Mouse (Mus musculus) liver, embryonic 13.5 days (tissue): Measurements from ENCODE around the gene Ksr1. TPM values are rescaled to one million over a fixed set of nuclear protein-coding genes. Genes with fewer than 3 reads are reported as not detected.

Experiments
- ATAC-seq: fragments of 200-750 bp; cut with Nextera tagmentation; 2 replicates; pipeline ENCODE4 v1.8.0; 2017; ENCODE audit warnings: low read depth, mild to moderate bottlenecking, moderate number of reproducible peaks, moderate library complexity
- DNase-seq: peaks from one replicate; pipeline ENCODE4 v3.0.0; 2022
- H3K27ac ChIP-seq: fragments of 300-500 bp; sonication (generic); 2 replicates; pipeline ENCODE4 v1.5.1; 2015; ENCODE audit warnings: moderate library complexity, mild to moderate bottlenecking, inconsistent platforms
- H3K27me3 ChIP-seq: fragments of 300-500 bp; sonication (generic); 2 replicates; pipeline ENCODE4 v1.6.1; 2015; ENCODE audit warnings: mild to moderate bottlenecking, inconsistent platforms
- H3K36me3 ChIP-seq: fragments of 300-500 bp; sonication (generic); 2 replicates; pipeline ENCODE4 v1.6.1; 2015; ENCODE audit warnings: mild to moderate bottlenecking, inconsistent platforms
- H3K4me1 ChIP-seq: fragments of 300-500 bp; sonication (generic); replicated peaks from 2 replicates; pipeline ENCODE4 v1.6.1; 2015; ENCODE audit warnings: inconsistent platforms
- H3K4me2 ChIP-seq: fragments of 300-500 bp; sonication (generic); 2 replicates; pipeline ENCODE4 v1.6.1; 2015; ENCODE audit warnings: inconsistent platforms, mild to moderate bottlenecking, moderate library complexity
- H3K4me3 ChIP-seq: fragments of 300-500 bp; sonication (generic); replicated peaks from 2 replicates; pipeline ENCODE4 v1.5.1; 2015; ENCODE audit warnings: mild to moderate bottlenecking, inconsistent platforms
- H3K9ac ChIP-seq: fragments of 300-500 bp; sonication (generic); 2 replicates; pipeline ENCODE4 v1.6.1; 2015; ENCODE audit warnings: mild to moderate bottlenecking, inconsistent platforms
- H3K9me3 ChIP-seq: fragments of 300-500 bp; sonication (generic); replicated peaks from 2 replicates; pipeline ENCODE4 v1.6.1; 2016; ENCODE audit warnings: inconsistent platforms
- WGBS: fragments of 180-500 bp; shearing (Covaris S2); methylation state at CpG from one replicate; pipeline ENCODE4 v1.1.7; 2015; ENCODE audit not compliant: insufficient replicate concordance; 5-methylcytosine and 5-hydroxymethylcytosine counted together
- polyA plus RNA-seq: library from polyadenylated mRNA; unstranded; fragments of >200 nt; fragmentation: Nextera tagmentation; extraction: Ambion mirVana; gene quantifications from 2 replicates; pipeline ENCODE4 v1.2.1, GENCODE M21; 2015

The Ksr1 gene
- polyA plus RNA-seq, 1 experiment from 2014 or later = 1.8 TPM

DNA sequence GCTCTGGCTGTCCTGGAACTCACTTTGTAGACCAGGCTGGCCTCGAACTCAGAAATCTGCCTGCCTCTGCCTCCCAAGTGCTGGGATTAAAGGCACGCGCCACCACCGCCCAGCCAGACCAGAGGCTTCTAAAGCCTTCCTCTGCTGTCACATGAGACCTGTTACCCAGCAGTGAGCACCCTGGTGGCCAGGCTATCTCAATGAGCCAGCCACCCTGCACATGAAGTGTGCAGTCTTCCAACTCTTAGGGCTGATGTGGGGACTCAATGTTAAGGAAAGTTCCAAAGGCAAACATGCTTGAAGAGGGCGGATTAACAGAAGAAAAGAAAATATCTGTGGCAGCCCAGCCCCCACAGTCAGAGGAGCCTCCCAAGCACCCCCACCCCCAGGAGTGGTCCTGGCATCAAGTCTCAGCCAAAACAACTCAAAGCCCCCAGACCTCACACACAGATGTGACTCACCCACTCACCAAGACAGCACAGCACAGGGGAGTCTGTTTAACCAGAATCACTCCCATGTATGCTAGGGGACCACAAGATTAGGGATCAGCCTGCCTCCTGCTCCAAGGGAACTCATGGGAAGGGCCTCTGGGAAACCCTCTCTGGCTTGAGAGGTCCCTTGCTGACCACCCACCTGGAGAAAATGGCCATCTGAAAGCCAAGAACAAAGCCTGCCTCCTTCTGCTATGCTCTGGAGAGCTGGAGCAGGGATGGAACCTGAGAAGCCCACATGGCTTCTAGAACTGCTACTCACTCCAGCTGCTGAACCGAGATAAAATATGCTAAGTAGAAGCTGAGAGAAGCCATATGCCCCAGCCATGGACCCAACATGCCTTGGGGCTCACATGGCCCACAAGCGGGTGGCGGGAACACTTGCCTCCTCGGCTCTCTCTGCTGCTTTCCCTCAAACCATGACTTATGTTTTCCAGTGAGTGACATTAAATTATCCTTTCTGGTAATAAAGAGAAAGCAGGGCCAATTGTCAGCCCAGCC is 91.8 kb downstream of the Ksr1 start:
- peak; percentile 60 for DNase-seq
- Histone ChIP-seq H3K9ac (peak overlapping the region; percentile 44), H3K4me2 (peak overlapping the region; percentile 18), H3K27ac (peak overlapping the region; percentile 95), H3K36me3 (no peaks in the 10 kb centered on the region), H3K27me3 (no peaks in the 10 kb centered on the region), H3K9me3 (no peaks in the 10 kb centered on the region), H3K4me3 (no peak overlapping the region), H3K4me1 (peaks cover 90% of the 10 kb centered on the region)
- peak; percentile 84 for ATAC-seq
- 41% methylated on average over 9 of the region's 9 CpGs for WGBS

DNA sequence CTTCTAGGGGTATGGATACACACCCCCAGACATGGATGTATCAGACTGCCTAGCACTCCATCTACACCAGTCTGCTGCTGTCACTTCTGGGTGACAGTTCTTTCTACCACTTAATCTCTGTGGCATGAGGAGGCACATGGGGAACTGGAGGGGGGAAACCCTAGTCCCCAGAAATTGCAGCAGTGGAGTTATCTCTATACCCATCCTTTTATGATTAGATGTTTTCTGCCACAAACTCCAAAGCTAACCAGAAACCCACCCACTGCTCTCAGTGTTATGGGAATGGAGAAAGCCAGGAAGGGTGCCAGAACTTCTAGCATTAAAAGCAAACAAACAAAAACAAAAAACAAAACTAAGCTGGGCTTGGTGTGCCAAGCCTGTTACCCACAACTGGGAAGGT is 92.8 kb downstream of the Ksr1 start:
- no peak overlapping the region for H3K4me2 ChIP-seq
- peak overlapping the region; percentile 95 for H3K27ac ChIP-seq
- H3K4me1 ChIP-seq = peaks cover 81% of the 10 kb centered on the region
- DNase-seq (no peak), ATAC-seq (no peak)
- H3K36me3 ChIP-seq = peaks cover 4% of the 10 kb centered on the region; the same call in 1 of the 2 replicates
- no peak overlapping the region for H3K4me3 ChIP-seq
- H3K9ac ChIP-seq = peak overlapping the region; percentile 19; the same call in 1 of the 2 replicates
- no peaks in the 10 kb centered on the region for H3K27me3 ChIP-seq
- H3K9me3 ChIP-seq = 0 out of 2 replicates have a peak, but pooled peaks cover 5% of the 10 kb centered on the region

- 75% methylated on average over 6 of the region's 6 CpGs for WGBS
- ATAC-seq (no peak), DNase-seq (no peak)
- no peak overlapping the region for H3K4me2 ChIP-seq
- H3K9me3 ChIP-seq = 0 out of 2 replicates have a peak, but pooled peaks cover 5% of the 10 kb centered on the region
- peak overlapping the region; percentile 95; the same call in 1 of the 2 replicates for H3K27ac ChIP-seq
- H3K4me3 ChIP-seq = no peak overlapping the region
- H3K27me3 ChIP-seq = no peaks in the 10 kb centered on the region
- H3K4me1 ChIP-seq = peaks cover 74% of the 10 kb centered on the region
- H3K9ac ChIP-seq = no peak overlapping the region; the same call in 1 of the 2 replicates
- H3K36me3 ChIP-seq = peaks cover 4% of the 10 kb centered on the region; the same call in 1 of the 2 replicates
These were observed 93.4 kb downstream of the Ksr1 start for GRCm38 (mm10) chr11:79052769-79053168.

- peaks cover 4% of the 10 kb centered on the region; the same call in 1 of the 2 replicates for H3K36me3 ChIP-seq
- peaks cover 63% of the 10 kb centered on the region for H3K4me1 ChIP-seq
- H3K9me3 ChIP-seq = 0 out of 2 replicates have a peak, but pooled peaks cover 5% of the 10 kb centered on the region
- DNase-seq (no peak), ATAC-seq (peak; percentile 45; the same call in 1 of the 2 replicates)
- peak overlapping the region; percentile 63 for H3K9ac ChIP-seq
- peak overlapping the region; percentile 30 for H3K4me3 ChIP-seq
- H3K27me3 ChIP-seq = no peaks in the 10 kb centered on the region
- peak overlapping the region; percentile 67 for H3K4me2 ChIP-seq
- H3K27ac ChIP-seq = peak overlapping the region; percentile 95
- 41% methylated on average over 9 of the region's 9 CpGs for WGBS
These were observed 94.7 kb downstream of the Ksr1 start for GRCm38 (mm10) chr11:79051522-79051921.

GRCm38 (mm10) chr11:79050781-79051507 is 95.3 kb downstream of the Ksr1 start:
- peak overlapping the region; percentile 63 for H3K9ac ChIP-seq
- 0 out of 2 replicates have a peak, but pooled peaks cover 5% of the 10 kb centered on the region for H3K9me3 ChIP-seq
- H3K4me1 ChIP-seq = peaks cover 59% of the 10 kb centered on the region
- 21% methylated on average over 16 of the region's 16 CpGs for WGBS
- ATAC-seq (peak; percentile 62), DNase-seq (peak; percentile 39)
- H3K4me3 ChIP-seq = peak overlapping the region; percentile 30
- H3K36me3 ChIP-seq = peaks cover 4% of the 10 kb centered on the region; the same call in 1 of the 2 replicates
- no peaks in the 10 kb centered on the region for H3K27me3 ChIP-seq
- peak overlapping the region; percentile 95 for H3K27ac ChIP-seq
- peak overlapping the region; percentile 67 for H3K4me2 ChIP-seq

- H3K4me2 ChIP-seq = no peak overlapping the region
- H3K27me3 ChIP-seq = no peaks in the 10 kb centered on the region
- no peak overlapping the region for H3K4me3 ChIP-seq
- WGBS = 78% methylated on average over 4 of the region's 4 CpGs
- H3K9me3 ChIP-seq = 0 out of 2 replicates have a peak, but pooled peaks cover 5% of the 10 kb centered on the region
- H3K4me1 ChIP-seq = peaks cover 38% of the 10 kb centered on the region
- ATAC-seq (no peak), DNase-seq (no peak)
- H3K27ac ChIP-seq = no peak overlapping the region
- H3K36me3 ChIP-seq = peaks cover 14% of the 10 kb centered on the region
- no peak overlapping the region for H3K9ac ChIP-seq
These were observed 97.3 kb downstream of the Ksr1 start for GRCm38 (mm10) chr11:79048906-79049305.

- Histone ChIP-seq H3K9ac (no peak overlapping the region), H3K27ac (no peak overlapping the region), H3K36me3 (peaks cover 24% of the 10 kb centered on the region), H3K4me2 (no peak overlapping the region), H3K4me1 (peaks cover 22% of the 10 kb centered on the region), H3K9me3 (0 out of 2 replicates have a peak, but pooled peaks cover 5% of the 10 kb centered on the region), H3K4me3 (no peak overlapping the region), H3K27me3 (no peaks in the 10 kb centered on the region)
- WGBS = 72% methylated on average over 11 of the region's 11 CpGs
- no peak for DNase-seq
- ATAC-seq = no peak
These were observed 99.0 kb downstream of the Ksr1 start for GRCm38 (mm10) chr11:79047180-79047727.

- H3K4me3 ChIP-seq = no peak overlapping the region
- no peak overlapping the region for H3K27ac ChIP-seq
- DNase-seq = no peak
- no peaks in the 10 kb centered on the region for H3K27me3 ChIP-seq
- H3K4me1 ChIP-seq = peaks cover 16% of the 10 kb centered on the region
- 0 out of 2 replicates have a peak, but pooled peaks cover 5% of the 10 kb centered on the region for H3K9me3 ChIP-seq
- no peak for ATAC-seq
- H3K36me3 ChIP-seq = peaks cover 26% of the 10 kb centered on the region
- H3K4me2 ChIP-seq = no peak overlapping the region
- H3K9ac ChIP-seq = no peak overlapping the region
- 77% methylated on average over 8 of the region's 8 CpGs for WGBS
These were observed 99.5 kb downstream of the Ksr1 start for GRCm38 (mm10) chr11:79046561-79047155.

DNA sequence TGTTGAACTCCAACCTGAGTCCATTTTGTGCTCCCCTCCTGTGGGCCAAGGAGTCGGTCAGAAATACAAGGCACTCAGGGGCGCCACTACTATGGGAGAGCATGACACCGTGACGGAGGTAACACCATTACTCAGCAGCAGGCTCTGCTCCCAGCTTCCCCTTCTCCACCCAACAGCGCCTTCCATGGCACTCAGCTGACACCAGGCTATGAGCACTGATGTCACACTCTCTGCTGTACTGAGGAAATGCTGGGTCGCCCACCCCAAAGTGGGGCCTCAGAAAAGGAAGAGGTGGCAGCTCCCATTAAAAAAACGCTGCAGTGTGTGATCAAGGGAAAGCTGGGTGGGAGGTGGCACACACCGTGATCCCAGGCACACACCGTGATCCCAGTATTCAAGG is 101.0 kb downstream of the Ksr1 start:
- Histone ChIP-seq H3K4me3 (no peak overlapping the region), H3K9me3 (0 out of 2 replicates have a peak, but pooled peaks cover 5% of the 10 kb centered on the region), H3K4me1 (peaks cover 2% of the 10 kb centered on the region), H3K27ac (no peak overlapping the region), H3K4me2 (no peak overlapping the region), H3K9ac (no peak overlapping the region), H3K36me3 (peaks cover 34% of the 10 kb centered on the region), H3K27me3 (no peaks in the 10 kb centered on the region)
- DNase-seq (no peak), ATAC-seq (no peak)
- 68% methylated on average over 9 of the region's 9 CpGs for WGBS

DNA sequence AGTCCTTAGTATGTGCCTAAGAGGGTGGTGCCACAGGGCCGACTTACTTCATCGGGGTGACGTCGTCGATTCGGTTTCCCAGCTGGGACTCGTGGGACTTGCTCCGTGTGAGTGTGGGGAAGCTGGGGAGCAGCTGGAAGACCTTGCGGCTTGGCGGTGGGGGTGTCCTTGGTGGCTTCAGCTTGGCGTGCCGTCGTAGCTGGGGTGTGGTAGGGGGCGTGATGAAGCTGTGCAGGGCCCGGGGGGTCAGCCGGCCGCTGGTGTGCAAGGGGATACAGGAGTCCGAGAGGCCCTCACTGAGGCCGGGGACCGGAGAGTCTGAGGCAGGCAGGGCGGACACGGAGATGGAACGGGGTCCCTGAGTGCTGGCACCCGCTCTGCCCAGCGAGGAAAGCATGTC is 101.4 kb downstream of the Ksr1 start:
- peaks cover 34% of the 10 kb centered on the region for H3K36me3 ChIP-seq
- H3K4me1 ChIP-seq = no peaks in the 10 kb centered on the region; the same call in 1 of the 2 replicates
- no peak for DNase-seq
- 0 out of 2 replicates have a peak, but pooled peaks cover 5% of the 10 kb centered on the region for H3K9me3 ChIP-seq
- H3K9ac ChIP-seq = no peak overlapping the region
- H3K4me3 ChIP-seq = no peak overlapping the region
- no peak for ATAC-seq
- 92% methylated on average over 25 of the region's 25 CpGs for WGBS
- H3K4me2 ChIP-seq = no peak overlapping the region
- no peak overlapping the region for H3K27ac ChIP-seq
- no peaks in the 10 kb centered on the region for H3K27me3 ChIP-seq
